Comparison of ENCODE assay signal across 12 mouse cellular contexts in the genomic region with DNA sequence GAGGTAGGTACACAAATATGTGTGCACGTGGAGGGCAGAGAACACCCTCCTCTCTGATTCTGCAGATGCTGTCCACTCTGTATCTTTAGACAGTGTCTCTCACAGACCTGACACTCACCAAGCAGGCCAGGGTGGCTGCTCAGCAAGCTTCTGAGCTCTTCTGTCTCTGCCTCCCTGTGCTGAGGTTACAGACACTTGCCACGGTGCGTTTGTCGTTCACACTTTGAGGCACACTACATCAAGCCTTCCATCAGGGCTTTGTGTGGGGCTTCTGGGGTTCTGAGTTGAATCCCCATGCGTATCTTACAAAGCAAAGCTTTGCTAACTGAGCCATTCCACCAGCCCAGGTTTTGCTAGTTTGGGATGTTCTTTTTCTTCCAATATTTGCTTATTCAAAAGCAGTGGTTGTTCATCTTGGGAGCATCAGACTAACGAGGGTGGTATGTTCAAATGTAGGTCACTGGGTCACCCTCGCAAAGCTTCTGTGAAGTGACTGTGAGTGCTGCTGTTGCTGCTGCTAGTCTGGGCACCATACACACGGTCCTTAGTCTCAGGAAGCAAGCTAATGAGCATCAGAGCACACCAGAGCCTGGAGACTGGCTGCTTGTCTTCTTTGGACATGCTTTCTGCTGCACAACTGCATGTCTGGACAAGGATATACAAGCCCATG.
"Had no signal": no experiment of that assay in that cellular context is flagged by ENCODE, and none has a peak within 500 bp of the region (broad histone marks: within the 10 kb centered on the region; RNA-seq: fewer than 3 reads in every experiment).

No protein-coding gene starts in this region.

- H3K9ac ChIP-seq: limb, embryonic 12.5 days; liver, embryonic 13.5 days had no signal

- H3K4me1 ChIP-seq: limb, embryonic 12.5 days; liver, embryonic 13.5 days had no signal

- H3K27me3 ChIP-seq: limb, embryonic 12.5 days; liver, embryonic 13.5 days had no signal

- H3K27ac ChIP-seq: kidney, postnatal 0 days; limb, embryonic 12.5 days; liver, embryonic 13.5 days had no signal

- DNase-seq: kidney, adult 8-10 months; kidney, postnatal 36 days; layer of hippocampus, adult 9-11 months; liver; liver, embryonic 13.5 days; lung, adult 18-20 months; lung, postnatal 36 days; right cerebral cortex, postnatal 4 days; spleen, adult 18-20 months had no signal

- ATAC-seq: intestine, postnatal 0 days had no signal

- H3K9me3 ChIP-seq: limb, embryonic 12.5 days; liver, embryonic 13.5 days had no signal

- H3K4me3 ChIP-seq: limb, embryonic 12.5 days; liver, embryonic 13.5 days had no signal

- H3K4me2 ChIP-seq: limb, embryonic 12.5 days; liver, embryonic 13.5 days had no signal

- H3K36me3 ChIP-seq: limb, embryonic 12.5 days; liver, embryonic 13.5 days had no signal
